Mouse (Mus musculus) heart, embryonic 13.5 days (tissue): ENCODE results near the gene Igfbp1. TPM values are rescaled to one million over a fixed set of nuclear protein-coding genes. Genes with fewer than 3 reads are reported as not detected.
"Not testable (repeated sequence)": the region's sequence is repeated elsewhere in the genome, so short reads cannot be mapped to it uniquely, and the experiment has no call there.

Experiments used
- ATAC-seq: fragments of 200-750 bp; cut with Nextera tagmentation; 2 replicates; pipeline ENCODE4 v1.8.0; 2017; ENCODE audit warnings: moderate TSS enrichment; ENCODE audit not compliant: insufficient number of reproducible peaks, low FRiP score, low TSS enrichment; ENCODE audit errors: extremely low read depth
- H3K27ac ChIP-seq: fragments of 300-500 bp; sonication (generic); replicated peaks from 2 replicates; pipeline ENCODE4 v1.5.1; 2015; ENCODE audit warnings: moderate library complexity, mild to moderate bottlenecking, inconsistent platforms
- H3K27me3 ChIP-seq: fragments of 300-500 bp; sonication (generic); replicated peaks from 2 replicates; pipeline ENCODE4 v1.6.1; 2015; ENCODE audit warnings: mild to moderate bottlenecking, inconsistent platforms
- H3K36me3 ChIP-seq: fragments of 300-500 bp; sonication (generic); 2 replicates; pipeline ENCODE4 v1.6.1; 2015; ENCODE audit warnings: mild to moderate bottlenecking, inconsistent platforms
- H3K4me1 ChIP-seq: fragments of 300-500 bp; sonication (generic); 2 replicates; pipeline ENCODE4 v1.6.1; 2015; ENCODE audit warnings: inconsistent platforms
- H3K4me2 ChIP-seq: fragments of 300-500 bp; sonication (generic); 2 replicates; pipeline ENCODE4 v1.6.1; 2015; ENCODE audit warnings: inconsistent platforms, mild to moderate bottlenecking, moderate library complexity
- H3K4me3 ChIP-seq: fragments of 300-500 bp; sonication (generic); 2 replicates; pipeline ENCODE4 v1.5.1; 2015; ENCODE audit warnings: moderate library complexity, mild to moderate bottlenecking, inconsistent platforms
- H3K9ac ChIP-seq: fragments of 300-500 bp; sonication (generic); 2 replicates; pipeline ENCODE4 v1.6.1; 2015; ENCODE audit warnings: inconsistent platforms, mild to moderate bottlenecking, moderate library complexity
- H3K9me3 ChIP-seq: fragments of 300-500 bp; sonication (generic); 2 replicates; pipeline ENCODE4 v1.6.1; 2016; ENCODE audit warnings: inconsistent platforms
- WGBS: fragments of 180-500 bp; shearing (Covaris S2); methylation state at CpG from one replicate; pipeline ENCODE4 v1.1.7; 2015; ENCODE audit warnings: mixed read lengths; 5-methylcytosine and 5-hydroxymethylcytosine counted together
- polyA plus RNA-seq: library from polyadenylated mRNA; unstranded; fragments of >200 nt; fragmentation: Nextera tagmentation; extraction: Ambion mirVana; gene quantifications from 2 replicates; pipeline ENCODE4 v1.2.1, GENCODE M21; 2015

Igfbp1 gene
- polyA plus RNA-seq, 1 experiment from 2014 or later = 0.37 TPM

GRCm38 (mm10) chr11:7213501-7214341, 16.1 kb downstream of the Igfbp1 start, which contains the start of gene Igfbp3:
TSS of gene Igfbp3 (minus strand) at chr11:7213923.
- Histone ChIP-seq H3K4me1 (peaks cover 48% of the 10 kb centered on the region), H3K36me3 (peaks cover 3% of the 10 kb centered on the region; the same call in 1 of the 2 replicates), H3K4me2 (peak within 1 kb of the TSS; percentile 97), H3K27me3 (peaks cover 38% of the 10 kb centered on the region), H3K9ac (peak within 1 kb of the TSS; percentile 77), H3K9me3 (no peaks in the 10 kb centered on the region), H3K27ac (no peak within 1 kb of the TSS), H3K4me3 (peak within 1 kb of the TSS; percentile 69)
- WGBS = 1% methylated on average over 90 of the region's 104 CpGs
- peak; percentile 64 for ATAC-seq

- H3K36me3 ChIP-seq = no peaks in the 10 kb centered on the region
- H3K9ac ChIP-seq = peak overlapping the region; percentile 77
- H3K27me3 ChIP-seq = peaks cover 38% of the 10 kb centered on the region
- H3K9me3 ChIP-seq = no peaks in the 10 kb centered on the region
- no peak overlapping the region for H3K27ac ChIP-seq
- H3K4me2 ChIP-seq = peak overlapping the region; percentile 97
- ATAC-seq = no peak
- H3K4me3 ChIP-seq = peak overlapping the region; percentile 69
- WGBS = 1% methylated on average over 12 of the region's 12 CpGs
- peaks cover 48% of the 10 kb centered on the region for H3K4me1 ChIP-seq
Observed at GRCm38 (mm10) chr11:7214342-7214660, 16.7 kb downstream of the Igfbp1 start.

DNA sequence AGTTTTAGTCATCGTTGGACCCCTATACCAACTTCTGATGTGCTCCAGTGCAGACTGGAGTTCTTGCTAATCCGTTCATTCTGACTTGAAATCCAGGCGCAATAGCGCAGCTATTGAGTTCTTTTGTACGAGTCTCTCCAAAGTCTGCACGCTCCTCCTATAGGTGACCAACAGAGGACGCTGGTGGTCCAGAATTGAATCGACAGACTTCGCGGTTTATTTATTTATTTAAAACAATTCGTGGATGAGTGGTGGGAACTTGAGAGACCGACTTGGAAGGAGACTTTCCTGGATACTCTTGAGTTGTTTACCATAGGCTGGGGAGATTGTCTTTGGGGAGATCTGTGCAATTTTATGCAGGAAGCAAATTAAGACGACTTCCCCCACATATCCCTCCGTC, 17.2 kb downstream of the Igfbp1 start:
- Histone ChIP-seq H3K9me3 (no peaks in the 10 kb centered on the region), H3K4me3 (peak overlapping the region; percentile 69), H3K27ac (no peak overlapping the region), H3K27me3 (peaks cover 38% of the 10 kb centered on the region), H3K9ac (no peak overlapping the region), H3K4me2 (peak overlapping the region; percentile 97), H3K4me1 (peaks cover 48% of the 10 kb centered on the region), H3K36me3 (no peaks in the 10 kb centered on the region)
- no peak for ATAC-seq
- 5% methylated on average over 14 of the region's 14 CpGs for WGBS

- Histone ChIP-seq H3K27me3 (peaks cover 38% of the 10 kb centered on the region), H3K4me3 (no peak overlapping the region), H3K36me3 (no peaks in the 10 kb centered on the region), H3K9me3 (no peaks in the 10 kb centered on the region), H3K9ac (no peak overlapping the region), H3K27ac (no peak overlapping the region), H3K4me2 (0 out of 2 replicates have a peak overlapping the region, but pooled peaks have one; percentile 3), H3K4me1 (peaks cover 47% of the 10 kb centered on the region)
- no peak for ATAC-seq
- 13% methylated on average over 8 of the region's 8 CpGs for WGBS
Observed at GRCm38 (mm10) chr11:7215703-7216102, 18.1 kb downstream of the Igfbp1 start.

- ATAC-seq, H3K4me3 ChIP-seq, H3K27ac ChIP-seq, H3K36me3 ChIP-seq, H3K9me3 ChIP-seq, H3K4me1 ChIP-seq, H3K9ac ChIP-seq, H3K4me2 ChIP-seq, H3K27me3 ChIP-seq: not testable (repeated sequence)
- WGBS = 75% methylated on average over 8 of the region's 8 CpGs
Observed at GRCm38 (mm10) chr11:7221826-7222225, 24.2 kb downstream of the Igfbp1 start.

GRCm38 (mm10) chr11:7226200-7226599, 28.6 kb downstream of the Igfbp1 start:
- Histone ChIP-seq H3K4me3 (no peak overlapping the region), H3K27me3 (no peaks in the 10 kb centered on the region), H3K4me1 (no peaks in the 10 kb centered on the region), H3K4me2 (no peak overlapping the region), H3K9me3 (no peaks in the 10 kb centered on the region), H3K9ac (no peak overlapping the region), H3K27ac (no peak overlapping the region), H3K36me3 (no peaks in the 10 kb centered on the region)
- ATAC-seq = no peak
- WGBS = 55% methylated on average over 2 of the region's 2 CpGs

GRCm38 (mm10) chr11:7226810-7227550, 29.4 kb downstream of the Igfbp1 start:
- Histone ChIP-seq H3K36me3 (no peaks in the 10 kb centered on the region), H3K4me1 (no peaks in the 10 kb centered on the region), H3K27ac (no peak overlapping the region), H3K4me2 (no peak overlapping the region), H3K27me3 (no peaks in the 10 kb centered on the region), H3K9ac (no peak overlapping the region), H3K4me3 (no peak overlapping the region), H3K9me3 (no peaks in the 10 kb centered on the region)
- no peak for ATAC-seq
- 75% methylated on average over 7 of the region's 7 CpGs for WGBS

- 67% methylated on average over 4 of the region's 4 CpGs for WGBS
- no peak for ATAC-seq
Observed at GRCm38 (mm10) chr11:7228107-7228506, 30.5 kb downstream of the Igfbp1 start.

GRCm38 (mm10) chr11:7230000-7230399, 32.4 kb downstream of the Igfbp1 start:
- Histone ChIP-seq H3K36me3 (no peaks in the 10 kb centered on the region), H3K27ac (no peak overlapping the region), H3K4me1 (no peaks in the 10 kb centered on the region), H3K9ac (no peak overlapping the region), H3K4me3 (no peak overlapping the region), H3K4me2 (no peak overlapping the region), H3K9me3 (no peaks in the 10 kb centered on the region), H3K27me3 (no peaks in the 10 kb centered on the region)
- WGBS = 58% methylated on average over 4 of the region's 4 CpGs
- ATAC-seq = no peak

More at GRCm38 (mm10) chr11:7228107-7228506, 30.5 kb downstream of the Igfbp1 start:
- Histone ChIP-seq H3K27me3 (no peaks in the 10 kb centered on the region), H3K27ac (no peak overlapping the region), H3K9ac (no peak overlapping the region), H3K4me1 (no peaks in the 10 kb centered on the region), H3K36me3 (no peaks in the 10 kb centered on the region), H3K4me2 (no peak overlapping the region), H3K4me3 (no peak overlapping the region), H3K9me3 (no peaks in the 10 kb centered on the region)

DNA sequence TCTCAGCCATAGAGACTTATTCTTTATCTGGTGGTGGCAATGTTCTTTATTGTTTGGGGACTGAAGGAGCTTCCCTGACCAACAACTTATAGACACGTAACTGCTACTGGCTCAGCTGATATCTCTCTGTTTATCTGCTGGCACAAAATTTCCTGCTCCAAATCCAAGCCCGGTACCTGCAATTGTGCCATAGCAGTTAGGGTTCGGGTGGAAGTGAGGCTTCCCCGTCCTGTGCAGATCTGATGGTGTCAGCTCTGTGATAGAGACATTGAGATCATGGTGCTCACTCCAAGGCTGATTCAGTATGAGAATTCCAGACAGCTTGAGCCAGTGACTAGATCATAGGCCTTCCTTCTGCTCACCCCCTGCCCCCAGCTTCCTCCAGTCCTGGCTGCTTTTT, 34.4 kb downstream of the Igfbp1 start:
- H3K4me1 ChIP-seq = no peaks in the 10 kb centered on the region
- H3K27me3 ChIP-seq = no peaks in the 10 kb centered on the region
- no peak overlapping the region for H3K4me2 ChIP-seq
- H3K9ac ChIP-seq = no peak overlapping the region
- WGBS = 74% methylated on average over 4 of the region's 4 CpGs
- H3K4me3 ChIP-seq = no peak overlapping the region
- no peaks in the 10 kb centered on the region for H3K36me3 ChIP-seq
- no peaks in the 10 kb centered on the region for H3K9me3 ChIP-seq
- no peak for ATAC-seq
- no peak overlapping the region for H3K27ac ChIP-seq

GRCm38 (mm10) chr11:7233333-7233732, 35.8 kb downstream of the Igfbp1 start:
- H3K9me3 ChIP-seq = no peaks in the 10 kb centered on the region
- no peak for ATAC-seq
- peaks cover 7% of the 10 kb centered on the region; the same call in 1 of the 2 replicates for H3K4me1 ChIP-seq
- no peak overlapping the region for H3K4me2 ChIP-seq
- no peaks in the 10 kb centered on the region for H3K27me3 ChIP-seq
- no peaks in the 10 kb centered on the region for H3K36me3 ChIP-seq
- 55% methylated on average over 2 of the region's 2 CpGs for WGBS
- no peak overlapping the region for H3K9ac ChIP-seq
- H3K4me3 ChIP-seq = no peak overlapping the region
- no peak overlapping the region for H3K27ac ChIP-seq
